ENCODE assay signal across 8 mouse cellular contexts in the genomic region with DNA sequence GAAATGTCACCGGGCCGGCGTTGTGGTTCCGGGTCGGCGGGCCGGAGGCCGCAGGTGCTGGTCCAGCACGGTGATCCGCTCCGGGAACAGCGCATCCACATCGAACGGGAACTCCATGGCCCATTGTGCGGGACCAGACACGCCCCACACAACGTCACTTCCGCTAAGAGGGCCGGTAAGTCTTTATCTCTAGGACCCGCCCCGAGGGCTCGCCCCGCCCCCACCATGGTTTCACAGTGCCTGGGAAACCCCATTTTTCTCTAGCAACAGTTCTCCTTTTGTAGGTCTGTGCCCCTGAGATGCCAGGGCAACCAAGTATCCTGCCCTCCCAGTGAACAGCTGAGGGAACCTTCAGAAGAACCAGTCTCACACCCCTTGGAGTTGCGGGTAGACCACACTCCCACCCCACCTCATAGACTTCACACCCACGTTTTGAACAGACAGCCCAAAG. TPM values are rescaled to one million over a fixed set of nuclear protein-coding genes. Genes with fewer than 3 reads are reported as not detected.
DNase-seq lines count a peak whose midpoint lies in the region; ATAC-seq lines count a peak whose summit lies in the region.

Gene Atat1, minus strand, starts transcription at position 157 of the 451 bp plus-strand sequence.

- 3% methylated on average over 25 of the region's 25 CpGs for WGBS in hindbrain, embryonic 16.5 days
- 0% methylated on average over 13 of the region's 25 CpGs for WGBS in macrophage (ENCODE audit: missing documents)

- H3K79me2 ChIP-seq in macrophage (ENCODE audit: inconsistent target), result peaks cover 41% of the 10 kb centered on the region

- DNase-seq in T-cell, adult 2 months (ENCODE audit: low spot score), result peak; percentile 97
- DNase-seq in cerebellum, postnatal 36 days, result peak; percentile 85 to 88
- peak; percentile 93 for DNase-seq in gastrocnemius, adult 18-20 months (ENCODE audit: low spot score)
- DNase-seq in left cerebral cortex, adult 18-20 months (ENCODE audit: low spot score in 2 of 2), result peak; percentile 93
- DNase-seq in right cerebral cortex, adult 18-20 months, result peak; percentile 94
- DNase-seq in urinary bladder, postnatal 10 days (ENCODE audit: low spot score), result peak; percentile 83

- H3K27me3 ChIP-seq in hindbrain, embryonic 16.5 days (replicated peaks; ENCODE audit: control insufficient read depth, insufficient read depth, low read length), result no peaks in the 10 kb centered on the region

- peak within 1 kb of the TSS; percentile 87 for H3K27ac ChIP-seq in hindbrain, embryonic 16.5 days (ENCODE audit: low read depth, low read length)
- peak within 1 kb of the TSS; percentile 41 for H3K27ac ChIP-seq in macrophage

- H3K9ac ChIP-seq in hindbrain, embryonic 16.5 days (ENCODE audit: low read depth, low read length), result peak within 1 kb of the TSS; percentile 84

- H3K4me2 ChIP-seq in hindbrain, embryonic 16.5 days (ENCODE audit: low read length), result peak within 1 kb of the TSS; percentile 83

- peaks cover 16% of the 10 kb centered on the region for H3K4me1 ChIP-seq in hindbrain, embryonic 16.5 days (ENCODE audit: control insufficient read depth, insufficient read depth, low read depth, low read length)

- H3K4me3 ChIP-seq in hindbrain, embryonic 16.5 days (ENCODE audit: low read length), result peak within 1 kb of the TSS; percentile 70
- H3K4me3 ChIP-seq in macrophage (ENCODE audit: inconsistent target), result peak within 1 kb of the TSS; percentile 43

- H3K9me3 ChIP-seq in hindbrain, embryonic 16.5 days (ENCODE audit: control insufficient read depth, low read length), result no peaks in the 10 kb centered on the region

- ATAC-seq in hindbrain, embryonic 16.5 days, result peak; percentile 91

- peaks cover 16% of the 10 kb centered on the region for H3K36me3 ChIP-seq in hindbrain, embryonic 16.5 days (ENCODE audit: control insufficient read depth, insufficient read depth, low read length)
- H3K36me3 ChIP-seq in macrophage (ENCODE audit: inconsistent target), result peaks cover 14% of the 10 kb centered on the region

RNA-seq across cellular contexts. Expression of gene Atat1, which starts in this region (rescaled TPM):
- 1 to 10 TPM; 3.9 to 4.8 TPM for total RNA-seq in gastrocnemius, adult 18-20 months (2021)
- polyA plus RNA-seq in hindbrain, embryonic 16.5 days (2015; fragmentation: Nextera tagmentation; extraction: Ambion mirVana), result 287 and 393 TPM in 2 replicates
- 10 to 100 TPM; 53.6 to 56.3 TPM for total RNA-seq in left cerebral cortex, adult 18-20 months (2021)
- total RNA-seq in macrophage (2018; cell fraction: chromatin; rRNA removed), result 100 to 1,000 TPM in 1 of 26 experiments, 10 to 100 TPM in 25; 45.7 to 106 (median 64.5) TPM
- total RNA-seq in macrophage (2018; cell fraction: cytosol; rRNA removed), result 10 to 100 TPM in 1 of 26 experiments, 1 to 10 TPM in 25; 3.7 to 10.7 (median 5.3) TPM
- total RNA-seq in macrophage (2018; cell fraction: nucleus; rRNA removed), result 10 to 100 TPM; 13.1 to 86.8 (median 33.4) TPM
- polyA plus RNA-seq in macrophage (2018), result 3.8 to 11.5 TPM (median 6.7 TPM) in 3 replicates

Comparison
In these comparisons a context has a peak if more than half of its experiments do, and no peak if none do; other contexts are left out.
1. Peak in every context shown above with its lines: DNase-seq, ATAC-seq, H3K4me3 ChIP-seq and H3K27ac ChIP-seq.
2. RNA of gene Atat1 (total RNA-seq): 53.6 to 56.3 TPM in left cerebral cortex, adult 18-20 months; 3.9 to 4.8 TPM in gastrocnemius, adult 18-20 months; every median in the first group is over 4 times any median in the second.
3. RNA of gene Atat1 (polyA plus RNA-seq): 287 to 393 TPM in hindbrain, embryonic 16.5 days; 3.8 to 11.5 TPM in macrophage; every median in the first group is over 10 times any median in the second.